Mouse (Mus musculus) 416B (cell line): ENCODE measurements around the gene Wdr81.
A peak's percentile ranks its signal among the peaks of the same experiment; 100 is the strongest.

Source experiments
- DNase-seq: peaks from one replicate; pipeline ENCODE4 v3.0.0; 2011; ENCODE audit warnings: low read depth

Gene Wdr81

DNA sequence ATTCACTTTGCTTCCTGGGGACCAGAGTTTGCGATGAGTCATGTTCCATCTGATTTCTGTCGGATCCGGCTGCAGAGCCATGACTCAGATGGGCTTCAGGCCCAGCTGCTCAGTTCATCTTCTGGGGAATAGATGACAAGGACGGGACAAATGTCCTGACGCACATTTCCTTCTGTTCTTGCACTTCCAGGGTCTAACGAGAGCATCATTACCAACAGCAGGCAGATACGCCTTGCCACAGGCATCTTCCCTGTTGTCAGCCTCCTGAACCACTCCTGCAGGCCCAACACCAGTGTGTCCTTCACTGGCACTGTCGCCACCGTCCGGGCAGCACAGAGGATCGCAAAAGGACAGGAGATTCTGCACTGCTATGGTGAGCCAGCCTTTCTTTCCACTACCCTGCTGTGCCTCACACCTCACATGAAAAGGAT is 55.1 kb downstream of the Wdr81 start:
- DNase-seq = peak; percentile 82

GRCm38 (mm10) chr11:75397452-75397851 is 57.1 kb downstream of the Wdr81 start:
- no peak for DNase-seq

DNA sequence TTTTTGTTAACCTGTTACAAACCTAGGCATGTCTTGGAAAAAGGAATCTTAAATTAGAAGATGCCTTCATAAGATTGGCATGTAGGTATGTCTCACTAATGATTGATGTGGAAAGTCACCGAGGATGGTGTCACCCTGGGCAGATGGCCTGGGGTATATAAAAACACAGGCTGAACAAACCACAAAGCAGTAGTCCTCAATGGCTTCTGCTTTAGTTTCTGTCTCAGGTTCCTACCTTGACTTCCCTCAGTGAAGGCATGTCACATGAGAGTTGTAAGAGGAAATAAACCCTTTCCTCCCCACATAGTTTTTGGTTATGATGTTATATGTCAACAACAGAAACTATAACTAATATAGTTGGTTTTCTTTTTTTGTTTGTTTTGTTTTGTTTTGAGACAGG is 58.9 kb downstream of the Wdr81 start:
- DNase-seq = no peak
